Mouse (Mus musculus) stomach, adult 2 months (tissue): Measurements from ENCODE around the gene Gm28051. TPM values are rescaled to one million over a fixed set of nuclear protein-coding genes. Genes with fewer than 3 reads are reported as not detected.

Experiments
- polyA plus RNA-seq: library from polyadenylated mRNA; depleted of rRNA; stranded (reverse); fragments of >200 nt; gene quantifications from 2 replicates; pipeline ENCODE4 v1.2.3, GENCODE M21; 2012; rRNA removed

Gene Gm28051
- not detected in 2 replicates for polyA plus RNA-seq

DNA sequence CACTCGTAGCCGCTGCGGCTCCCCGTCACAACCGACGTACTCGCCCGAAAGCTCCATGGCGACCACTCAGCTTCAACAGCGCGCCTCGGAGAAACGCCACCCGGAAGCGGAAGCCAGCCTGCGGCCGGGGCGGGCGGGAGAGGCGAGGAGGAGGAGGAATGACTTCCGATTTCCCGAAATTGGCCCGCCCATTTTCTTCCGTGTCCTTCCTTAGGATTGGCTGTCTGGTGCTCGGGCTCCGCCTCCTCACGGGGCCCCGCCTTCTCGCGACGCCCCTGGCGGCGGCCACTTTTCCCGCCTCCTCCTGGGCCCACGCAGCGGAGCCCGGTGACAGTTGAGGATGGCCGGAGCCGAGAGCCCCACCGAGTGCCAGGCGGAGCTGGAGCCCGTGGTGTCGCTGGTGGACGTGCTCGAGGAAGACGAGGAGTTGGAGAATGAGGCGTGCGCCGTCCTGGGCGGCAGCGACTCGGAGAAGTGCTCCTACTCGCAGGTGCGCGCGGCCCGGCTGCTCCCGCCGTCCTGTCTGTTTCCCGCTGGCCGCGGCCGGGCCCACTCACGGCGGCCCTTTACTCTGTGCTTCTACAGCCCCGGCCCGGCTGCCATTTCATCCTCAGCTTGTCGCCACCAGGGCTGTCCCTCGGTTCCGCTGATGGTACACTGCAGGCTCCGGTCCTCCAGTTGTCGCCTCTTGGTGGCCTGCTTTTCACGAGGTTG is at the start of gene Gm28051, which contains the start of the genes Gon7 and Ubr7:
Gene Gm28051 (minus strand): TSS at position 77 of the 714 bp plus-strand sequence.
Gene Gon7 (minus strand): TSS at position 115 of the 714 bp plus-strand sequence.
Gene Ubr7 (plus strand): TSS at position 279 of the 714 bp plus-strand sequence.

DNA sequence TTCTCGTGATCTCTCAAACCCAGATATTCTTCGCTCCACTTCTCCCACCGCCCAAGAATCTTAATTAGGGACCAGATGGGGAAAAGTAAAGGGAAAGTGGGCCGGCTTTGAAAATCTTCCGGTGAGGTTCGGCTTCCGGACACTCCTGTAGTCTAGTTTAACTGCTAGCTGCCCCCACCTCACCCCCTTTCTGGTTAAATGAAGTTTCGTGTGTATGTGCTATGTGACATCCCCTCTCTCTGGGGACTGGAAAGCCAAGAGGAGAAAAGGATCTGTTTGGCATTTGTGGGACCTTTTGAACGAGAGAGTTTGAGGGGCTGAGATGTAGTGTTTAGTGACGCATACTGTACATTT is 815 bp upstream of the Gm28051 start, which contains the start of gene Gm20604:
Gene Gm20604 (minus strand): TSS at position 270 of the 354 bp plus-strand sequence.

DNA sequence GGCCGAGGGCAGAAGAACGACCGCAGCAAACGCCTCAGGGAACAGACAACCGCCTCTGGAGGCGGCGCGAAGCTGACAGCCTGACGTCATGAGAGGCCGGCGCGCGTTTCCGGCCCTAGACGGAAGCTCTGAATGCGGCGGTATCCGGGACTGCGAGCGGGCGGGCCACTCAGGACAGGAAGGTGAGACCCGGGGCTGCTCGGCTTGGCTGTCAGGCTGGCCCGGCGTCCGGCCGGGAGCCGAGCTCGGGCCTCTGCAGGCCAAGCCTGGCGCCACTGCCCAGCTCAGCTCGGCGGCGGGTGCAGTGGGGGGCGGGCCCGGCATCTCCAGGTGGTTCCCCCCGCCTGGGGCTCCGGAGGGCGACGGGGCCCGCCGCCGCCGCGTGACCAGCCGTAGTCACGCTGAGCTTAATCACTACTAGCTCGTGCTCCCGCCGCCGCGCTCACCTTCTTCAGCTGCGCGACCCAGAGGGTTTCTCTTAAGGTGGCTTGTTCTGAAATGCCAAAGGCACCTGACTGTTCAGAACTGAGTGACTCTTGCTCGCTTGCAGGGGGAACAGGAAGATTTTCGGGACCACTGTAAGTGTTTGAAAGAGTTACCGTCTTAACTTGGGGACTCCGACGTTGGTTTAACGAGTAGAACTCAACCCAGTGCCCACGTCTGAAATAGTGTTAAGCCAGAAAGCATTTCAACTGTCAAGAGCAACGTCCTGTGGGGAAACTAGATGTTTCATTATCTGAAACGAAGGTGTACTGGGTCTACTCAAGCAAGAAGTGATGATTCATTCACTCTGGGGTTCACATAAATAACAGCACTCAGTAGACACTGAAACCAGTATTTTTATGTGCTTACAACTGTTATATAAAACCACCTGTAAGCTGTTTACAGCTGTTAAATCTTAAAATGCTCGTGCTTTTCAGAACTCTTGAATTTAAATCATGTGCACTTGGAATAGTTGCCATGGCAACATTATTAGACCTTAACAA is 13.7 kb downstream of the Gm28051 start, which contains the start of the genes Moap1 and Tmem251:
Gene Moap1 (minus strand): TSS at position 73 of the 986 bp plus-strand sequence.
Gene Tmem251 (plus strand): TSS at position 174 of the 986 bp plus-strand sequence.

DNA sequence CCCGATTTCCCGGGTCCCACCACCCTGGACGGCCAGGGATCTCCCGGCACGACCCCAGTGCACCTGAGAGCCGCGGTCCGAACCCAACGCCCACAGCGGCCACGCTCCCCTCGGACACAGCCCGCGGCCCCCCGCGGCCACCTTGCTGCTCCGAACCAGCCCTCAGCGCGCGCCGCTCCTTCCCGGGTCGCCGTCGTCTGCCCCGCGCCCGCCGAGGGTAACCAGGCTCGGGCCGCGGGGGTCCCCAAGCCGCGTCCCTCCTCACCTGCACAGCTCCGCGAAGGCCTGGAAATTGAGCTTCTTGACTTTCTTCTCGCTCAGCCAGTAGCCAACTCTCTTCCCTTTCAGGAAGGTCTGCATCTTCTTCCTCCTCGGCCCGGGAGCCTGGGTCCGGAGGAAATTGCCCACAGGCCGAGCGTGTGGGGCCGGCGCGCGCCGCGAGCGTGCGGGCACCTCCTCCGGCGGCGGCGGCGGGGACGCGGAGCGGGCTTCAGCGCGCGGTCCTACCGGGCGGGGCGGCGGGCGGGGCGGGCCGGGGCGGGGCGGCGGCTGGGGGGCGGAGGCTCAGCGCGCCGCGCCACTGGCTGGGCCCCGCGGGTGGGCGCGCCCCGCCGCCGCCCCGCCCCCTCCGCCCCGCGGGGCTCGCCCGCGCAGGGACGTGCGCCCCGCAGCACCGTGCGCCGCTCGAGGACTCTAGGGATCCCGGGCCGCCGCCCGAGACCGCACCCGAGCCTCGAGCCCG is 52.9 kb downstream of the Gm28051 start, which contains the start of gene Itpk1:
Gene Itpk1 (minus strand): TSS at position 474 of the 742 bp plus-strand sequence.

Other genes with a start within 250 kb of the Gm28051 start
- 425 TPM in 2 replicates for gene Chga, start 202.8 kb downstream of the Gm28051 start, polyA plus RNA-seq
- 44.7 and 49.4 TPM in 2 replicates for gene Itpk1, start 52.8 kb downstream of the Gm28051 start, polyA plus RNA-seq
- gene Moap1, start 14.1 kb downstream of the Gm28051 start, polyA plus RNA-seq = 0.22 and 0.43 TPM in 2 replicates
- gene Tmem251, start 14.0 kb downstream of the Gm28051 start, polyA plus RNA-seq = 1.2 and 2.5 TPM in 2 replicates
- gene Gon7, start within 50 bp of the Gm28051 start, polyA plus RNA-seq = 4.6 and 5.5 TPM in 2 replicates
- 2.2 and 3.3 TPM in 2 replicates for gene Ubr7, start 202 bp upstream of the Gm28051 start, polyA plus RNA-seq
- gene Gm20604, start 907 bp upstream of the Gm28051 start, polyA plus RNA-seq = 0.14 and 0.18 TPM in 2 replicates
- 2.6 and 3.3 TPM in 2 replicates for gene Btbd7, start 120.7 kb upstream of the Gm28051 start, polyA plus RNA-seq
- gene Cox8c, start 141.6 kb upstream of the Gm28051 start, polyA plus RNA-seq = not detected in 2 replicates
- 0.09 and 1.6 TPM in 2 replicates for gene Unc79, start 191.1 kb upstream of the Gm28051 start, polyA plus RNA-seq